Mouse (Mus musculus) lung, embryonic 16.5 days (tissue): ENCODE measurements around the gene Vill. TPM values are rescaled to one million over a fixed set of nuclear protein-coding genes. Genes with fewer than 3 reads are reported as not detected.

ENCODE experiments used
- ATAC-seq: fragments of 200-750 bp; cut with Nextera tagmentation; 2 replicates; pipeline ENCODE4 v1.8.0; 2017; ENCODE audit warnings: low read depth, mild to moderate bottlenecking, moderate library complexity
- H3K27ac ChIP-seq: fragments of 300-500 bp; sonication (generic); 2 replicates; pipeline ENCODE4 v1.5.1; 2014; ENCODE audit warnings: mild to moderate bottlenecking, control low read depth, low read length
- H3K27me3 ChIP-seq: fragments of 300-500 bp; sonication (generic); 2 replicates; pipeline ENCODE4 v1.6.1; 2014; ENCODE audit warnings: low read depth, low read length, mixed read lengths; ENCODE audit not compliant: control insufficient read depth, insufficient read depth
- H3K36me3 ChIP-seq: fragments of 300-500 bp; sonication (generic); 2 replicates; pipeline ENCODE4 v1.6.1; 2014; ENCODE audit warnings: low read length; ENCODE audit not compliant: control insufficient read depth, insufficient read depth
- H3K4me1 ChIP-seq: fragments of 300-500 bp; sonication (generic); replicated peaks from 2 replicates; pipeline ENCODE4 v1.6.1; 2014; ENCODE audit warnings: low read length, mixed read lengths; ENCODE audit not compliant: control insufficient read depth, insufficient read depth
- H3K4me2 ChIP-seq: fragments of 300-500 bp; sonication (generic); 2 replicates; pipeline ENCODE4 v1.6.1; 2014; ENCODE audit warnings: low read depth, low read length, control low read depth
- H3K4me3 ChIP-seq: fragments of 300-500 bp; sonication (generic); 2 replicates; pipeline ENCODE4 v1.5.1; 2014; ENCODE audit warnings: mild to moderate bottlenecking, low read length, control low read depth
- H3K9ac ChIP-seq: fragments of 300-500 bp; sonication (generic); 2 replicates; pipeline ENCODE4 v1.6.1; 2014; ENCODE audit warnings: low read length, control low read depth
- H3K9me3 ChIP-seq: fragments of 300-500 bp; sonication (generic); 2 replicates; pipeline ENCODE4 v1.6.1; 2016; ENCODE audit warnings: low read length; ENCODE audit not compliant: control insufficient read depth
- WGBS: fragments of 180-500 bp; shearing (Covaris S2); extraction: QIAGEN DNeasy Blood & Tissue Kit; methylation state at CpG from one replicate; pipeline ENCODE4 v1.1.7; 2014; 5-methylcytosine and 5-hydroxymethylcytosine counted together
- microRNA-seq: library from miRNA; unstranded; fragments of <30 nt; microRNA quantifications from one replicate; pipeline ENCODE4, GENCODE M21; 2016
- polyA plus RNA-seq: library from polyadenylated mRNA; unstranded; fragments of >200 nt; fragmentation: Nextera tagmentation; extraction: Ambion mirVana; gene quantifications from 2 replicates; pipeline ENCODE4 v1.2.1, GENCODE M21; 2015

The Vill gene
- polyA plus RNA-seq, 1 experiment from 2014 or later, result 38.2 TPM

GRCm38 (mm10) chr9:119119409-119120167 is 67.0 kb downstream of the Vill start:
- Histone ChIP-seq H3K27me3 (no peaks in the 10 kb centered on the region), H3K9ac (no peak overlapping the region), H3K36me3 (no peaks in the 10 kb centered on the region), H3K27ac (no peak overlapping the region), H3K4me2 (no peak overlapping the region), H3K4me1 (no peaks in the 10 kb centered on the region), H3K4me3 (no peak overlapping the region), H3K9me3 (no peaks in the 10 kb centered on the region)
- 83% methylated on average over 19 of the region's 19 CpGs for WGBS
- ATAC-seq, result no peak

- H3K36me3 ChIP-seq, result no peaks in the 10 kb centered on the region
- ATAC-seq, result no peak
- no peak overlapping the region for H3K4me3 ChIP-seq
- no peak overlapping the region for H3K4me2 ChIP-seq
- 62% methylated on average over 3 of the region's 3 CpGs for WGBS
- H3K27ac ChIP-seq, result no peak overlapping the region
- H3K4me1 ChIP-seq, result no peaks in the 10 kb centered on the region
- no peak overlapping the region for H3K9ac ChIP-seq
- H3K27me3 ChIP-seq, result no peaks in the 10 kb centered on the region
- H3K9me3 ChIP-seq, result no peaks in the 10 kb centered on the region
These were observed 67.6 kb downstream of the Vill start for GRCm38 (mm10) chr9:119120168-119120560.

Small RNA genes lying within 50 kb of the gene (microRNA-seq; reads per million reads assigned to microRNA genes)
- gene Mir26a-1, result 14.0 reads per million, percentile 29 among the genes with 10 or more reads in this experiment

Other genes with a start within 250 kb of the Vill start
- gene Ctdspl, start 126.3 kb upstream of the Vill start, polyA plus RNA-seq, result 23.3 and 26.7 TPM in 2 replicates
- 17.2 and 18.6 TPM in 2 replicates for gene Plcd1, start 40.7 kb downstream of the Vill start, polyA plus RNA-seq
- gene Dlec1, start 49.7 kb downstream of the Vill start, polyA plus RNA-seq, result 2.1 and 2.4 TPM in 2 replicates
- 1.3 and 2.5 TPM in 2 replicates for gene Acaa1b, start 104.3 kb downstream of the Vill start, polyA plus RNA-seq
- gene Gm47289, start 106.4 kb downstream of the Vill start, polyA plus RNA-seq, result not detected in 2 replicates
- gene Slc22a13, start 156.3 kb downstream of the Vill start, polyA plus RNA-seq, result not detected in 2 replicates